Mouse (Mus musculus): ENCODE data around the gene Slc44a4.
A peak's percentile ranks its signal among the peaks of the same experiment; 100 is the strongest.

DNA sequence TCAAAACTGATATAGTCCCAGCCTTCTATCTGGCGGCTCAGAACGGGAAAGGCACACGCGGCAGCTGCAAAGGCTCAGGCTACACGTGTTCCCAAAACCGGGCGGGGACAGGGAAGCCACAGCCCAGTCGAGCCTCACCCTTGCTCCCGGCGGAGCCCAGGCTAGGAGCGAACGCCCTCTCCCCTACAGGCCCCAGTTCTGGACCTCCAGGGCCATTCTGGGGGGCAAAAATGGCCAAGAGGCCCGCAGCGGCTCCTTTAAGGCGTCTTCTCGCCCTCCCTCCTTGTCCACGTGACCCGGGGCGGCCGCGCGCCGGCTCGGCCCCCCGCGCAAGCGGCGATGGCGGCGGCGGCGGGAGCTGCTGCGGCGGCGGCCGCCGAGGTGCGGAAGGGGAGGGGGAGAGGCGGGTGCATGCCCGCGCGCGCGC, 16.1 kb upstream of the Slc44a4 start, which contains the start of the genes C2 and Ehmt2:
- peak; percentile 72 for TF ChIP-seq POLR2A (IDR thresholded peaks at IDR 0.05; ENCODE audit: low read depth, low read length)
- TF ChIP-seq CTCF (IDR thresholded peaks at IDR 0.05; ENCODE audit: borderline replicate concordance, insufficient read depth, low read length), result no peak

Data from embryonic fibroblast, embryonic 13.5 days (primary cell).